Mouse (Mus musculus): ENCODE data around the gene Tfr2. TPM values are rescaled to one million over a fixed set of nuclear protein-coding genes. Genes with fewer than 3 reads are reported as not detected.
A peak's percentile ranks its signal among the peaks of the same experiment; 100 is the strongest.

Tfr2 gene
- total RNA-seq, 2 experiments from 2014 or later, result 0.10 TPM; not detected in 1

DNA sequence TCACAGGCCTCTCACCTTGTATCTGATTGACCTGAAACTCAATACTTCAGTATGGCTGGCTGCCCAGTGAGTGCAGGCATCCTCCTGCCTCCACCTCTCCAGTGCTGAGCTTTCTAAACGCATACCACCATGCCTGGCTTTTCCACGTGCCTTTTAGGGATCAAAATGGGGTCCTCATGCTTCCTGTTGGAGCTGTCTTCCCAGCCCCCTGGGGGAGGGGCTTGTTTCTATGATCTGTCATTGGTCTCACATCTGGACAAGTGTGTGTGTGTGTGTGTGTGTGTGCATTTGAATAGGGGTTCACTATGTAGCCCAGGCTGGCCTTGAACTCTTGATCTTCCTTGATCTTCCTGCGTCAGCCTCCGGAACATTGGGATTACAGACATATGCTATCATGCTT is 32.2 kb upstream of the Tfr2 start:
- DNase-seq, result no peak

DNA sequence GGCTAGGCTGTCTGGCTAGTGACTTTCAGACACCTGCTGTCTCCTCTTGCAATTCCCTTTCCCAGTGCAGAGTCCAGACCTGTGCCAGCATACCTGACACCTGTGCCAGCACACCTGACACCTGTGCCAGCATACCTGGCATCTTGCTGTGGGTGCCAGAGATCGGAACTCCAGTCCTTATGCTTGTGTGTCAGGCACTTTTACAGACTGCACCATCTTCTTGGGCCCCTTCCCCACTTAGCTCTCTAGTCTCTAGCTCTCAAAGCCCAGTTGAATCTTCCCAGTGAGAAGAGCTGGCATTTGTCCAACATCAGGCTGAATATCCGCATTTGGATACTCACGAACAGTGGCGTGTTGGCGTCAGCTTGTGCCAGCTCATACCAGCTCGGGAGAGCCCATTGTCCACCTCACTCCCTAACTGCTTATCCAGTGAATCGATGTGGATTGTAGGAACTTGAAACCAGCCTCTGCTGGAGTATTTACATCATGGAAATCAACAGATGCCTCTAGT is 30.3 kb upstream of the Tfr2 start:
- no peak for DNase-seq

DNA sequence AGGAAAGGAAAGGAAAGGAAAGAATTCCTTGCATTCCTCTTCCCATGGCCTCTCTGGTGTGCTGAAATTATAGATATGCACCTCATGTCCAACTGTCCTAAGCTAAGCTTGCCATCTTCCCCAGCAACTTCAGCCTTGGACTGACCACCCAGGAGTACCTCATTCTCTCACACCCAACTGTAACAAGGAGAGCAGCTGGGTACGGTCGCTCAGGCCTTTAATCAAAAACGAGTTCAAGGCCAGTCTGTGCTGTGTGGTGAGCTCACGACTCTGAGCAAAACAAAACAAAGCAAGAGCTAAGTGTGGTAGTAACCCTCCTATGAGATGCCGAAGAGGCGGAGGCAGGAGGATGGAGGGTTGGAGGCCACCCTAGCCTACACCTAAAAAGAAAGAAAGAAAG is 28.6 kb upstream of the Tfr2 start:
- DNase-seq, result no peak

DNA sequence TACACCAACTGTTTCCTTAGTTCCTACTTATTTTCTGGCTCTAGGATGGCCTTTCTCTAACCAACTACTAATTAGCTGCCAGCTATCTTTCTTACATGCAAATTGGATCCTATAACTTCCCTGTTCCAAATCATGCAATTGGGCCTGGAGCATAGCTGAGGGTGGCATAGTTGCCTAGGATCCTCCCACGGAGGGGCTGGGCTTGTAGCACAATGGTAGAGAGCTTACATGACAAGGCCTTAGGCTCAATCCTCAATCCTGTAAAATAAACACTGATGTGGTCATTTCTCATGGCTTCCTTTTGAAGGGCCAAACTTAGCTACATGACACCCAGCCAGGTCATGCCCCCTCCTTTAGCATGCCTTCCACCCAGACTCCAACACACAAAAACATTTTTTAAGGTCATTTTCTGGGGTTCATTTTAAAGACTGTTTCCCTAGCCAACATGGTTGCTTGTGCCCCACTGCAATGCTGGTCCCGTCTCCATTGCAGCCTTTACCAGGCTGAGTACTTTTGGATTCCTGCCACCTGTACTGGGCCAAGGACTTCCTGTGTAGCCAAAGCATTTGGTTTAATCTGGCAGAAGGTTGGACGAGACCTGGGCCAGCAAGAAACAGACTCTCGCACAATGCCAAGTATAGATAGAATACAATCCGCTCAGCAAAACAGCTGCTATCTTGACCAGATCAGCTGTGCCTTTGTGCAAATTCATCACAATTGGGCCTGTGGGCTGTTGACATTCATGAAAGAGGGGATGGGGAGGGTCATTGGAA is 27.7 kb upstream of the Tfr2 start:
- DNase-seq, result no peak

DNA sequence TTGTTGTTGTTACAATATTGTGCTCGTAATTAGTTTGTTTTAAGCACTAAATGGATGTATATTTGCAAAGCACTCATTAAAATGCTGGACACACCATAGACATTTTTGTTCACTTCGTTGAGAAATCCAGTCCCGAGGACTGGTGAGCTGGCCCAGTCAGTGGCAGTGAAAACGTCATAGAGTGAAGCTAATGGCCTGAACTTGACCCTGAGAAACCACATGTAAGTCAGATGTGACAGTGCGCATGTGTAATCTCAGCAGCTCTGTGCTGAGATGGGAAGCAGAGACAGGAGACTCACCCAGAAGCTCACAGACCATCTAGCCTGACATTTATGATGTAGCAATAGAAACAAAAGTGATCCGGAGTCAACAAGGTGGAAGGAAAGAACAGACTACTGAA is 24.7 kb upstream of the Tfr2 start:
- DNase-seq, result no peak

DNA sequence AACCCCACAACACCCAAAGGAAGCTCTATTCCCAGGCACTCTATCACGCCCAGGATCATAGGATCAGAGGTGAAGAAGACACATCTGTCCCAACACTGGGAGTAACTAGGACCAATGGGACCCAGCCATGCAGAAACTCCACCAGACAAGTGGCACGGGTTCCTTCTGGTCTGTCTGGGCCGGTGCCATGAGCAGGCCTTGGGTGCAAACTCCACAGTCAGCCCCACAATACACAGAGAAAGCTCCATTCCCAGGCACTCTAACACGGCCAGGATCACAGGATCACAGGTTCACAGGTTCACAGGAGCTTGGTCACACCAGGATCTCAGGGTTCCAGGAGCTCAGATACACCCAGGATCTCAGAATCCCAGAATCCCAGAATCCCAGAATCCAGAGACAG is 24.0 kb upstream of the Tfr2 start:
- no peak for DNase-seq

DNA sequence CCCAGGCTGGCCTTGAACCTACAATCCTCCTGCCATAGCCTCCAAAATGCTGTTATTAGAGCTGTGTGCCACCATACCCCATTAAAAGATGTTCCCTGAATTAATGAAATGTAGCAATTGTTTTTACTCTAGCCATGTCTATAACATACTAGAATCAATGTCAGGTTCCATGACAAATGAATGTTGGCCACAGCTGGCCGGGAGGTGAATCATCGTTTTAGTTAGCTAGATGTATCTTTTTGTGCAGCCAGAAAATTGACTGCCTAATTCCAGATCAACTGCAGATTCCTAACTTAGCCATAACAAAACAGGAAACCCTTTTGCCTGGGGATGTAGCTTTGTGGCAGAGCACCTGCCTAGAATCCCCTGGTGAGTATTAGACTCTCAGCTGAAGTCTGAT is 19.8 kb upstream of the Tfr2 start:
- no peak for DNase-seq

DNA sequence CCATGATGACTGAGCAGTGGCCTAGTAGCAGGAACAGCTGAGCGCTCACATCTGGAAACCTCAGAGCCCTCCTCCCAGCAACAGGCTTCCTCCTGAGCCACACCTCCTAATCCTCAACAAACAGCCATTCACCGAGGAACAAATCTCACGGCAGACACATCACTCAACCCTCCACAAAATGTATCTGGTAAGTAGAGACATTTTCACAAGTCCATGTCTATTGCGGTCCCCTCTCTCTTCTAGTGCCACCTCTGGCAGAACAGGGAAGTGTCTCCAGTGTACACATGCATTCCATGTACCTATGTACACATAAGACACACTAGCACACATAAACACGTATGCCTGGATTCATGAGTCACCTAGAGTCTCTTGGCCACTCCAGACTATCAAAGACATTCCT is 18.5 kb upstream of the Tfr2 start:
- no peak for DNase-seq

DNA sequence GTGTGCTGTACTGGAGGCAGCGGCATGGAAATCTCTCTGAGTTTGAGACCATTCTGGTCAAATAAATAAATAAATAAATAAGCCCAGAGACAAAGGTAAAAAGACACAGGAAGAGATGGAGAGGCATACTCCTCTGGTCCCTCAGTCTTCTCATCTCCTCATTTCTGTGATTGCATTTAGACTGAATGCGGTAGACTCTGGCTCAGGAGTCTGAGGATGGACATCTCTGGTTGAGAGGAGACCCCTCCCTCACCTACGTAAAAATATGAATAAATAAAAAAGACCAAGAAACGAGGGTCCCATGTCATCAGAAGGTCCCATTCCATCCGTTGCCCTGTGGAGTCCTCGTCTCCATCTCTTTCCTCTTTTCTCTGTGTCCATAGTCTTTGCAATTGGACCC is 16.6 kb upstream of the Tfr2 start:
- DNase-seq, result no peak

DNA sequence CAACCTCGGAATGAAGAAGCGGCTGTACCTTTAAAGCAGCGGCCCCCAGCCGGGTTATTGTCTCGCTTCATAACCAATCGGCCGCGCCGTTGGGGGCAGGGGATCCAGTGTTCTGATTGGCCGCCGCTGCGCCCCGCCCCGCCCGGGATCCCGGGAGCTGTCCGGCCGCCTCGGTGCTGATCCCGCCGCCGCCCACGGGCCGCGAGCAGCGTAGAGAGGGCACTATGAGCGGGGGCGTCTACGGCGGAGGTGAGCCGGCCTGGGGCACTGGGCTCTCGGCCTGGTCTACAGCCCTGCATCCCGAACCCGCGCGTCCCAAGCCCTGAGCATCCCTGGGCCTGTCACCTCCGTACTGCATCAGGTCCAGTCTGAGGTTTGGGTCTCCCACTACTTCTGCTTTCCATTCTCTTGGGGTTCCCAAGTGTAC is 16.2 kb upstream of the Tfr2 start, which contains the start of gene Actl6b:
Gene Actl6b, plus strand, starts transcription at position 107 of the 427 bp plus-strand sequence.
- peak; percentile 83 for DNase-seq

DNA sequence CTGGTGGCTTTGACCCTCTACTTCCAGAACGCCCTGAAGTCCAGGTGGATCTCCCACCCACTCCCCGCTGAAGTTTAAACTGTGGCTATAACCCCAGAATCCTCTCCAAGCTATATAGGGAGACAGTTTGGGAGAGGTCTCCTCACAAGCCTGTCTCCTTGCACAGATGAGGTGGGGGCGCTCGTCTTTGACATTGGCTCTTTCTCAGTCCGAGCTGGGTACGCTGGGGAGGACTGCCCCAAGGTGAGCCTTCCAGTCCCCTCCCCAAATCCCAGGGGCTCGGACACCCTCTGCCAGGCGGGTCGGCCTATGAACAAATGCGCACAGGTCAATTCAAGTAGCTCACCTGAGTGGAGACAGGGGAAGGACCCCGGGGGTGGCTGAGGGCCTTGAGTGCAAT is 15.7 kb upstream of the Tfr2 start:
- no peak for DNase-seq

DNA sequence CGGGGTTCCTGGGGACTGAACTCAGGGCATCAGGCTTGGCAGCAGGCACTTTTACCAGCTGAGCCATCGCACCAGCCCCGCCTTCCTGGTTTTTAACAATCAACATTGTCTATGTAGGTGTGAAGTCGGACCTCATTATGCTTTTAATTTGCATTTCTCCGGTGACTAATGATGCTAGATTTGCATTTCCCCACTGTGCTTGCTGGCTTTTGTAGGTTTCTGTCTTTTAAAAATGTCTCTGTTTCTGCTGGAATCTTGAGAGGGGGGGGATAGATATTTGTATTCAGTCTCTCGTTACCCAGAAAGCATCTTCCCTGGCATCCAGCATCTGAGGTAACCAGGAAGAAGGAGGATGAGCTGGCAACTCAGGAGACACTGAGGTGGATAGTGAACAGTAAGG is 8.1 kb upstream of the Tfr2 start:
- DNase-seq, result no peak

DNA sequence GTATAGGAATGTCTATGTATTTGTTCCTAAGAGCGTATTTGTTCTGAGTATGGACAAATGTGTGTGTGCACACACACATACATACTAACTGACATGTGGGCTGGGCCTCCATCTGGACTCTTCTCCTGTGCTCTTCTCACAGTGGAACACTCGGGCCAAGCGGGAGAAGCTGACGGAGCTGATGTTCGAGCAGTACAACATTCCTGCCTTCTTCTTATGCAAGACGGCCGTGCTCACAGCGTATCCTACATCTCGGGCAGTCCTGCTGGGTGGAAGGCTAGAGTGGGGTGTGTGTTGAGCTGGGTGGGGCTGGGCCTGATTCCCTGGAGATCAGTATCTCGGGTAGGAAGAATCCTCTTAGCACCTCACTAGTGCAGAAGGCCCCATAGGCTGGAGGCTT is 6.7 kb upstream of the Tfr2 start:
- DNase-seq, result no peak

DNA sequence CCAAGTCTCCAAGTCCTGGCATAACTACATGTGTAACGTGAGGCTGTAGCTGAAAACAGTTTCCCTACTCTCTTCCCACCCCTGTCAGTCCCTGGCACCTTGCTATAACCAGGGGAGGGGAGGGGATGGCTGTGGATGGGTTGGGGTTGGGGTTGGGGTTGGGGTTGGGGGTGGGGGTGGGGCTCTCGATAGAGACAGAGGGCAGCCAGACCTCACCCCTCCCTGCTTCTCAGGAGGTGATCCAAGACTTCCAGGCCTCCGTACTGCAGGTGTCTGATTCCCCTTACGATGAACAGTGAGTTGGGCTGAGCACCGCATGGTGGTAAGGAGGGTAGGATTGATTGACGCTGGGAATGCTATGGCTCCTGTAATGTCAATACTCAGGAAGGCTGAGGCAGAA is 3.9 kb upstream of the Tfr2 start:
- no peak for DNase-seq

DNA sequence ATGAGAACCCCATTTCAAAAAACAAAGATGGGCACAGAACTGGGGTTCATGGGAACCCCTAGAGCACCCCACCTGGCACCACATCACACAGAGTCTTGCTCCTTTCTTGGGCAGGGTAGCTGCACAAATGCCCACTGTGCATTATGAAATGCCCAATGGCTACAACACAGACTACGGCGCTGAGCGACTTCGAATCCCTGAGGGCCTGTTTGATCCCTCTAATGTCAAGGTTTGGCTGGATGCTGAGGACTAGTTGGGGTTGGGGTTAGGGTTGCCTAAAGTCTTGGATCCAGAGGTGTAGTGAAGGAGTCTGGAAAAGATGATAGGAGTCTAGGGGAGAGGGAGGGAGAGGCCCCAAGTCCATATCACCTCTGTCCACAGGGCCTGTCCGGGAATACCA is 3.2 kb upstream of the Tfr2 start:
- no peak for DNase-seq

DNA sequence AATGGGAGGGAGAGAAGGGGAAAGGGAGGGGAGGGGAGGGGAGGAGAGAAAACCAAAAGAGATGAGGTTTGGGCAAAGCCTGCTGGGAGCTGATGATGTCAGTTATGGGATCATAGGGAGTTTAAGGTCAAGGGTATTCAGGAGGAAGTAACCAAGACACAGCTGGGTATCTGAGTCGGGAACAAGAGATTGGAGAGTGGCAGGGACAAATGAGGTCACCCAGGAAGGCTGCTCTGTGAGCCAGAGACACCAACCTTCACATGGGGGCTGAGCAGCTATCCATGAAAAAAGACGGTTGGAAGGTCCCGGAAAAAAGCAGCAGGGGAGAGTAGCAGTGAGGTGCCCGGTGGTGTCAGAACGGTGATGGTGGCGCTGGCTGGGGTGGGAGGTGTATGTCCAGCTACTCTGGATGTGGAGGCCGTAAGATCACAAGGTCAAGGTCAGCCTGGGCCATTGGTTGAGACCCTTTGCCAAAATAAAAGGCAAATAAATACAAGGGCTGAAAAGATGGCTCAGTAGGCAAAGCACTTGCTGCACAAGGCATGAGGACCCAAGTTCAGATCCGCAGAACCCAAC is 1.3 kb upstream of the Tfr2 start:
- no peak for DNase-seq

DNA sequence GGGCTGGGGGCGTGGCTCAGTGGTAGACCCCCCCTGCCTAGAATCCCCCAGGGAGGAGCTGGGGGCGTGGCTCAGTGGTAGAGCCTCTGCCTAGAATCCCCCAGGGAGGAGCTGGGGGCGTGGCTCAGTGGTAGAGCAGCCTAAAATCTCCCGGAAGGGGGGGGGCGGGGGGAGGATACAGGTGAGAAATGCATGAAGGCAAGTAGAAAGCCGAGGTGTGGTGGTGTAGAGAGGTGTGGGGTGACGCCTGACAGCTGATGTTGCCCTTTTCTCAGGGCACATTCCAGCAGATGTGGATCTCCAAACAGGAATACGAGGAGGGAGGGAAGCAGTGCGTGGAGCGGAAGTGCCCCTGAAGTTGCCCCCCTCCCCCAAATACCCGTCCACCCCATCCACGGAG is 609 bp upstream of the Tfr2 start:
- DNase-seq, result no peak

DNA sequence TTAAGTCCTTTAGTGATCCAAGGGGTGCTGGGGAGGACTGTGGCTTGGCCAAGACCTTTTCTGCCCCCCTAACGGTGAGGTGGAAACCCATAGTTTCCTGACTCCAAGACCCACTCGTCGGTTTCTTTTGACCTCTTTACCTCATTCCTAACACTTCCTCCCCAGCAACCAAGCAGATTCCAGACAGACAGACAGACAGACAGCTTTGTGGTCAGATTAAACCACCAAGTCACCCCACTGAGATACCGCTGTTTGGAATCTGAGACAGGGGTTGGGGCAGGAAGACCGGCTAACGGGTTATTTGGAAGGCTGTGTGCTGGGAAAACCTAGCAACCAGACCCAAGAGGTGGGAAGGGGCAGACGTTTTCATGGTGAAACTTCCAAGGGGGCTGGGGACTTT is 541 bp downstream of the Tfr2 start:
- no peak for DNase-seq

DNA sequence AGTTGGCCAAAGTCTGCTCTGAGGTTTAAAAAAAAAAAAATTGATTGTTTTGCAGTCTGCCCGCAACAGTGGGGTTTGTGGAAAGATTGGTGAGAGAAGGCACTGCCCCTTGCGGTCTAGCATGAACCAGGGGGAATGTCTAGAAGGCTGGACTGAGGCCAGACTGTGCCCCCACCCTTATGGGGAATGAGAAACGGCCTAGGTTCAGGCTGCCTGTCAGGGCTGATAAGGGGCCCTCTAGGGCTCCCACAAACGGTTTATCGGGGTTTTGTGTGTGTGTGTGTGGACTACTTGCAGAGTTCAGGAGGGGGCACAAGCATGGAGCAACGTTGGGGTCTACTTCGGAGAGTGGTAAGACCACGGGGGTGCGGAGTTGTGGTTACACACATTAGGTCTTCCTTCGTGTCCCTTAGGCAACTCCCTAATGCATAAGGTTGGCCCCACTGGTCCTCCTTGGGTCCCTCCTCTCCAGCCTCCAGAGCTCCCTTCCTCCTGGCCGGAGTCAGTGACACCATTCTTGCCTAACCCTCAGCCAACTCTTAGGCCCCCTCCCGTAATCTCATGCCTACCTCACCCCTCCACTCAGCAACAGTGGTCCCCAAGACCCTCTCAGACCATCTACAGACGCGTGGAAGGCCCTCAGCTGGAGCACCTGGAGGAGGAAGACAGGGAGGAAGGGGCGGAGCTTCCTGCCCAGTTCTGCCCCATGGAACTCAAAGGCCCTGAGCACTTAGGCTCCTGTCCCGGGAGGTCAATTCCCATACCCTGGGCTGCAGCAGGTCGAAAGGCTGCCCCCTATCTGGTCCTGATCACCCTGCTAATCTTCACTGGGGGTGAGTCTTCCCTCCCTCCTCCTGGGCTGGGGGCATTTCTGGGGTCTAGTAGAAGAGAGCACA is 1.3 kb downstream of the Tfr2 start:
- no peak for DNase-seq

DNA sequence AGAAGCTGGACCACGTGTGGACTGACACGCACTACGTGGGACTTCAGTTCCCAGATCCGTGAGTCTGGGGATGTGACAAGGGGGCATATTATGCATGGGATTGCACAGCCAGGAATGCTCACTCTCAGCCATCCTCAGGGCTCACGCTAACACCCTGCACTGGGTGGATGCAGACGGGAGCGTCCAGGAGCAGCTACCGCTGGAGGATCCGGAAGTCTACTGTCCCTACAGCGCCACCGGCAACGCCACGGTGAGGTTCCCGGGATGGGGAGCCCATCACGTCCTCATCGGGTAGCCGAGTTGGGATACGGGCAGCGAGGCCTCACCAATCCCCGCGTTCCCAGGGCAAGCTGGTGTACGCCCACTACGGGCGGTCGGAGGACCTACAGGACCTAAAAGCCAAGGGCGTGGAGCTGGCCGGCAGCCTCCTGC is 4.8 kb downstream of the Tfr2 start:
- peak; percentile 41 for DNase-seq

DNA sequence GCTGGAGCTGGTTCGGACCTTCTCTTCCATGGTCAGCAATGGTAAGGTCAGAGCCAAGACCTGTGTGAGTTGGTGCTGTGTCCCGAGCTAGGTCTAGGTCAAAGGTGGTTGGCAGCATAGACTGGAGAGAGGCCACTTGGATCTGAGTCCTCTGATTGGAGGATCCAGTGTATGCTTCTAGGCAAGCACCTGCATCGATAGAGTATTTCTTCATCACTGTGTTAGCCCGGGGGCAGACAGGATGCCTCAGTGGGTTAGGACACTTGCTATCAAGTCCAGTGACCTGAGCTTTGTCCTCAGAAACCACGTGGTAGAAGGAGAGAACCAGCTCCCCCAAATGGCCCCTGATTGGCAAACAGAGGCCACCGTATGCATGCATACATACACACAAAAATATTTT is 10.6 kb downstream of the Tfr2 start:
- DNase-seq, result no peak

DNA sequence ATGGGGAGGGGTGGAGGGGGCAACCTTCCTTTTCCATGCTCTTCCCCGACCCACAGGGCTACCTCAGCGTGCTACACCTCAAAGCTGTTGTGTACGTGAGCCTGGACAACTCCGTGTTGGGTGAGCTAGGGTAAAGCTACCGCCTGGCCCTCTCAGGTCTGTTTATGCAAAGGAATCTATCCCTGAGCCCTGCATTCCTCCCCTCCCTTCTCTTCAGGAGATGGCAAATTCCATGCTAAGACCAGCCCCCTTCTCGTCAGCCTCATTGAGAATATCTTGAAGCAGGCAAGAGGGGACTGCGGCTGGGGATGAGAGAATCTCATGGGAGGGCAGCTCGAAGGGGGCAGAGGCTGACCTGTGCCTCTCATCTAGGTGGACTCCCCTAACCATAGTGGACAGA is 13.1 kb downstream of the Tfr2 start:
- no peak for DNase-seq

DNA sequence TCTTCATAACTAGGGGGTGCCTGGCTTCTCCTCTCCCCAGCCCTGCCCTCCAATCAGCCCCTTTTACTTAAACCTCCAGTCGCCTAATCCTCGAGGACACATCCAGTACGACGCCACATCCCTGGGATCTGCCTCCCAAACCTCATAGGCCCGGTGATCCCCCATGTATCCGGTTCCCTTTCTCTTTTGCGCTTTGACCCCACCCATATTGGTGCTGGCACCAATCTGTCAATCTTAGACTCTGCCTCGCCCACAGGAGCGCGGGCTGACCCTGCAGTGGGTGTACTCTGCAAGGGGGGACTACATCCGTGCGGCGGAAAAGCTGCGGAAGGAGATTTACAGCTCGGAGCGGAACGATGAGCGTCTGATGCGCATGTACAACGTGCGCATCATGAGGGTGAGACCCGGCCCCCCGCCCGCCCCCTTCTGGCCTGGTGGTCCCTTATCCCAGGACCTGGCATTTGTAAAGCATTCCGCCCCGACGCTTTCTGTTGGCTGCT is 14.1 kb downstream of the Tfr2 start:
- peak; percentile 41 for DNase-seq
